Mouse (Mus musculus): Measurements from ENCODE around the gene Cipc.

- TF ChIP-seq CTCF (IDR thresholded peaks at IDR 0.05) (no peak), POLR2A (IDR thresholded peaks at IDR 0.05; ENCODE audit: insufficient read depth, low read depth, low read length) (no peak)
These were observed 3.4 kb upstream of the Cipc start for GRCm38 (mm10) chr12:86943421-86943820.

All from heart, adult 2 months (tissue).